Mouse (Mus musculus) frontal cortex, adult 2 months (tissue): ENCODE results near the gene Arap1. TPM values are rescaled to one million over a fixed set of nuclear protein-coding genes. Genes with fewer than 3 reads are reported as not detected.

Experiments
- DNase-seq, 2 experiments: peaks; one replicate each; pipeline ENCODE4 v3.0.0; 2022; ENCODE audit warnings: low spot score in 1 of 2; ENCODE audit errors: extremely low spot score in 1 of 2
- polyA plus RNA-seq: library from polyadenylated mRNA; depleted of rRNA; stranded (reverse); fragments of >200 nt; gene quantifications from 2 replicates; pipeline ENCODE4 v1.2.3, GENCODE M21; 2012

The Arap1 gene
- polyA plus RNA-seq, 1 experiment = 19.5 TPM

DNA sequence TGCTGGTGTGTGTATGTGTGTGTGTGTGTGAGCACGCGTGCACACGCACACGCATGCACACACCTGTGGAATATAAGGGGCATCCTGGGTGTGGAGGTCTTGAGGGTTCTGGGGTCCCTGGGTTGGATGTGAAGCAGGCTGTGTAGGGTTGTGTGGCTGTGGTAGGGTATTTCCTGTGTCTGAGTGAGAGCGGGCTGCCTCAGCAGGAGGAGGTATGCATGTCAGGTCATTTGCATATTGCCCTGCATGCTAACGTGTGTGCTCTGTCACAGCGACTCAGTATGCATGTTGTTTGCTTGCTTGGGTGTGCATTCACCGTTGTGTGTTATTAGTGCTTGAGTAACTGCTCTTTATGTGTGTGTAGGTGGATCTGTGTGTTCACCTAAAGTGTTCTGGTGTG lies 74.8 kb downstream of the Arap1 start:
- DNase-seq = no peak

GRCm38 (mm10) chr7:101423970-101424369 lies 76.1 kb downstream of the Arap1 start:
- DNase-seq = no peak

GRCm38 (mm10) chr7:101426692-101427091 lies 78.8 kb downstream of the Arap1 start:
- peak in 1 of 2 experiments; percentile 75 for DNase-seq

GRCm38 (mm10) chr7:101427736-101428135 lies 79.9 kb downstream of the Arap1 start:
- peak in 1 of 2 experiments; percentile 84 for DNase-seq

DNA sequence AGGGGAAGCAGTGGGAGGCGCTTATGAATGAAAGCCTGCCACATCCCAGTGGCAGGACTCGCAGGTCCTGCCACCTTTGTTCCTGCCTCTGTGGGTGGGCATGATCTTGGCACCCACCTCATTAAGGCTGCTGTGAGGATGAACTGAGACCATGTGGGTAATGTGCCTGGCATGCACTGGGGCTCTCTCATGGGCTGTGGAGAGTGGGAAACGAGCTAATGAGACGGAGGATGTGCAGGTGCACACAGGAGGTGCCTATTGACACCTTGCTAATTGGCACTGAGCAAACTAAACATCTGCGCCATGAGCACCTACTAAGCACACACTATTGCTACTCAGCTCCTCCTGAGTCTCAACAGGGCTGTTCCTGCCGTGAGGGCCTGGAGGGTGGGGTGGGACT lies 87.2 kb downstream of the Arap1 start:
- no peak for DNase-seq

DNA sequence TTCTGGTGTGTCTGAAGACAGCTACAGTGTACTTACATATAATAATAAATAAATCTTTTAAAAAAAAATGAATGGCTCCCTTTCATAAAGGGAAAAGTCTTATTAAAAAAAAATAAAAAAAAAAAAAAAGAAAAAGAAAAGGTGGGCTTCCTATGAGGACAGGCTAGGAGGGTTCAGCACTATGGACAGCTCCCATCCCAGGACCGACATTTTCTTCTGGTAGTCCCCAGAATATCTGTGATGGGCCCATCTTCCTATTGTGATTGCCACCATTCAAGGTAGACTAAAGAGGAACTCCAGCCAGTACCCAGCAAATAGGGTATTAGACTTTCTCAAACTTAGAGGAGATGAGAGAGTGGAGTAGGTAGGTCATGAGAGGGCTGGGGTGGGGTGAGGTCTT lies 90.0 kb downstream of the Arap1 start:
- DNase-seq = no peak

- no peak for DNase-seq
Measured at GRCm38 (mm10) chr7:101443093-101443492, 95.2 kb downstream of the Arap1 start.

DNA sequence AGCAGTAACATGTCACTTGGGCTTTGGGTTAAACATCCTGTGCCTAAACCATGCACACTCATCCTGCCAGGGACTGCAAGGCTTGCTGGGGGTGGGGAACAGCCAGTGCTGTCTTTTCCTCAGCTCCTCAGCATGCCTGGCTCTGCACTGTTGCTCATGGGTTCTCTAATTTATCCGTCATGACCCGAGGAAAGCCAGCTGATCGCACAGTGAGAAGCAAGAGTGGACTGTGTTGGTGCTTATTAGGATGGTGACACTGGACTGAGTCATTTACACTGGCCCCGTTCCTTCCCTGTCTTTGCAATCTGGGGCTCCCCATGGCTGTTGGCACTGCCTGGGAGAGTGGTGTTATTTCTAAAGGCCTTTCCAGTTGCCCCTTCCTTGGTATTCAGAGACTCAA lies 96.3 kb downstream of the Arap1 start:
- DNase-seq = no peak

DNA sequence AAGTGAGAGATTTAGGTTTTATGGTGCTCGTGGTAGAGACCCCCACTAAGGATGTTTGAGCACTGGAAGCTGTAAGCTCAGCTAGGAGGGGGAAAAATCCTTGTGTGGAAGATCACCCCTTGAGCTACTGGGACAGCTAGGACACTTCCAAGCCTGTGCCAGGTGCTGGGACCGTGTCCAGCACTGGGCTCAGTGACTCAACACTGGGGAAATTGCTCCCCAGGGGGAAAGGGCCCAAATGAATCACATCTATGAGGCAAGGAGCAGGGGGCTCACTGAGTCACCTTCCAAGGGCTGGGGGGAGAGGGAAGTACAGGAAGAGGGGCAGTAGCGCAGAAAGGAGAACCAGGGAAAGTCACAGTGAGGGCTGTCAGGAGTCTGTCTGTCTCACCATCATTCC lies 102.0 kb downstream of the Arap1 start:
- no peak for DNase-seq

GRCm38 (mm10) chr7:101450422-101451401 lies 102.8 kb downstream of the Arap1 start:
- peak; percentile 70 to 95 for DNase-seq

GRCm38 (mm10) chr7:101452669-101453068 lies 104.8 kb downstream of the Arap1 start:
- DNase-seq = no peak

DNA sequence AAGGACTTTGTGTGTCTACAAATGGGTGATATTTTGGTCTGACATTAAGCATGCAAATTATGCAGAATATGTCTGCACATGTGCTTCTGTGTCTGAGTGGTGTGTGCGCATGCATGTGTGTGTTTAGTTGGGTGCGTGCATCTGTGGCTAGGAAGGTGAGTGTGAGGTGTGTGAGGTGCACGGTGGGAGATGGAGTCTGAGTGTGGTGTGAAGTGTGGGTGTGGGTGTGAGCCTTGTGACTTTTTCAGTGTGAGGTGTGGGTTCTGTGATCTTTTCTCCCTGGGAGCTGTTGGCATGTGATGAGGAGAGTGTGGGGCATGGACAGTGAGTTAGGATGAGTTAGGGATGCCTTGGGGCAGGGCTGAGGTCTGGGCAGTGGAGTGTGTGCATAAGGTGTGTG lies 105.4 kb downstream of the Arap1 start:
- DNase-seq = no peak

DNA sequence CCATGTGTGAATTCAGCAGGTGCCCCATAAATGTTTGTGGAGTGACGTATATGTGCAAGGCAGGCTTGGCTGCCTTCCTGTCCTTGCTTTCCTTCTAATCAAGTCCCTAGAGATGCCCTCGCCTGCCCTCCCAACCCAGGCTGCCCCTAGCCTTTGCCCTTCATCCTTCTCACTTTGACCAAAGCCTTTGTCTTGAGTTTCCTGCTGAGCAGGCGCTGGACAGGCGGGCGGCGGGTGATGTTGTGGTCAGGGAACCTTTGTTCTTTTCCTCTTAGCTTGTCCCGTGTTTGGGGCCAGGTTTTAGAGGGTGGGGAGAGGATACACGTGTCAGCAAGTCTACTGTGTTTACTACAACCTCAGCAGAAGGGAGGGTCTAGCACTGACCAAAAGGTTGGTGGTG lies 105.9 kb downstream of the Arap1 start:
- no peak for DNase-seq

DNA sequence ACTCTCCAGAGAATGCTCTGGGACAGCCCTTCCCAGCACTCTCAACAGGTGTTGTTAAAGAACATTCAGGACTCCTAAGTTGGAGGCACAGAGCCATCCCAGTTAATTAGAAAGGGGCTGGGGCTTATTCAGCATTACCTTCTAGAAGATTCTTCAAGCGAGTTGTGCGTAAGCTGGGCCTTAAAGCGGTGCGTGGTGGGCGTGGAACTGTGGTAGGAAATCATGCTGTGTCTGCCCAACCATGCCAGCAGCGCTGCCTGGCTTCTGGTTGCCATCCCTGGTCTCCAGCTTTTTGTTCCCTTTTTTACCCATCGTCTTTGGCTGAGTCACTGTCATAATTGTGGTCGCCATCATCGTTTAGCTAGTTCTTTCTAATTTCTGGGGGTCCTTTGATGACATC lies 106.6 kb downstream of the Arap1 start:
- peak in 1 of 2 experiments; percentile 52 for DNase-seq

DNA sequence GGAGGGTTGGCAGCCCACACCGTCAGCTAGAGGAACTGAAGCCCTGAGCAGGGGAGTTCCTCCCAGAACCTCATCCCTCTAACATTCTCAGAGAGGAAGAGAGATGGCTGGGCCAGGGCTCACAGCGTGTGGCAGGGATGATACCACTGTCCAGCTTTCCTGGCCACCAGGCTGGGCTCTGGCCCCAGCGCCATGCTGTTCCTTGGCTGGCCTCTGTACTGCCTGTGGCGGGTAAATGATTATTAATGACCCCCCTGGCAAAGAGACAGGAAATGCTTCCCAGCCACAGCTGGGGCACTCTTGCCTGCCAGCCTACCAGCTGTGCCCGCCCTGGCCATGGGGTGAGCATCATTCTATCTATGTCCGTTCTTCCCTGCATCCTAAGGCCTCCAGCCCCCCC lies 107.3 kb downstream of the Arap1 start:
- no peak for DNase-seq

- DNase-seq = no peak
Measured at GRCm38 (mm10) chr7:101456318-101456717, 108.5 kb downstream of the Arap1 start.

DNA sequence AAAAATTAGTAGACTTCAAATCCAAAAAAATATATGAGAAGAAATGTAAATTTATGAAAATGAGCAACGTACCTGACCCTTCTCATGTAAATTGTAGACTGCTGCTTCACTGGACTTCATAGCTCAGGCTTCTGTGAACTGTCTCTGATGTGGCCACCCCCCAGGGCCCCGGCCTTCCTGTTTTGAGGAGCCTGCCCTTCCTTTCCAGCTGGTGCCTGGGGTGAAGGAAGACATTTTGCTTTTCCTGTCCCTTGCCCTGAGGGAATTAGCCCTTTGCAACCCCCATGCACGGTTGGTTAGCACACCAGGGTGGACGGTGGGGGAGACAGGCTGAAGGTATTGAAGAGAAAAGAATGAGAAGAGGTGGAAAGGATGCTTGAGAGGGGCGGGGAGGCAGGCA lies 108.9 kb downstream of the Arap1 start:
- DNase-seq = no peak

GRCm38 (mm10) chr7:101457283-101457682 lies 109.4 kb downstream of the Arap1 start:
- DNase-seq = peak; percentile 65 to 80

DNA sequence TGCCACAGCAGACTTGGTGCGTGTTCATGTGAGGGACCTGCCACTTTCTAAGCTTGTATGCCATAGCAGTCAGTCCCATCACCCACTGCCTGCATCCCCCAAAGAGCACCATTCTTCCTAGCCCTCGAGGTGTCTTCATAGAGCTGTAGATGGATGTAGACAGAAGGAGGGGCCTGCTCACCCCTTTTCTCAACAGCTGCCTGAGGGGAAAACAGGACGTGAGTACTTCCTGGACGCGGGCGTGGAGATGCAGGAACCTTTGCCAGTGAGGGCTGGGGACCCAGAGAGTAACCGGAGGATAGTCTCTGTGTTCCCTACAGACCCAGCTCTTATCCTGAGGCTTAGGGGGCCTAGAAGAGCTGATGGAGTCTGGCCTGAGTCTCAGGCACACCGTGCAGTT lies 109.9 kb downstream of the Arap1 start:
- DNase-seq = no peak

DNA sequence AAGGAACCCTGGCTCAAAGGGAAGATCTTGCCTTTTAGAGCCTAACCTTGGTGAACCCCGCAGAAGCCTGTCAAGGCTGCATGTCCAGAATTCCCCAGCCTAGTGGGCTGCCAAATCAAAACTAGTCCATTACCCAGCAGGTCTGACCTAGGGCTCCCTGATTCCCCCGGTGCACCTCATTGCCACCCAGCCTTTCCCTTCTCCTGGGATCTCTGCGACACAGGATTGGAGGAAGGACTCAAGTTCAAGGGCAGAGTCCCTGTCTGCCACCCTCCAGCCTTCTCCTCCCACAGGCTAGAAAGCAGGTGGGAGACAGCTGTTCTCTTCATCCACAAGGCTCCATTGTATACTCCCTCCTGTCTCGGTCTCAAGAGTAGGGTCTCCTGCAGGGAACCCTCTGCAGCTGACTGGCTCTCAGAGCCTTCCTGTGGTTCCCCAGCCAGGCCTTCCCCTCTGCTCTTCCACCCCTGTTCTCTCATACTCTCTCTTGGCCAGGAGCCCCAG lies 110.5 kb downstream of the Arap1 start:
- no peak for DNase-seq

- DNase-seq = no peak
Measured at GRCm38 (mm10) chr7:101459305-101459813, 111.5 kb downstream of the Arap1 start.
